Comparison of ENCODE assay signal across 8 mouse cellular contexts in genomic region chr13:92794462-92795214, GRCm38 (mm10). TPM values are rescaled to one million over a fixed set of nuclear protein-coding genes. Genes with fewer than 3 reads are reported as not detected.
DNase-seq lines count a peak whose midpoint lies in the region; ATAC-seq and TF ChIP-seq lines count a peak whose summit lies in the region.

Gene Thbs4 (minus strand): TSS chr13:92794818.

- H3K9me3 ChIP-seq in heart, embryonic 15.5 days (replicated peaks) = no peaks in the 10 kb centered on the region
- no peaks in the 10 kb centered on the region for H3K9me3 ChIP-seq in embryonic facial prominence, embryonic 11.5 days (replicated peaks; ENCODE audit: control insufficient read depth, low read length)

- H3K36me3 ChIP-seq in heart, embryonic 15.5 days = no peaks in the 10 kb centered on the region
- H3K36me3 ChIP-seq in embryonic facial prominence, embryonic 11.5 days (replicated peaks; ENCODE audit: control insufficient read depth, insufficient read depth, low read depth, low read length) = no peaks in the 10 kb centered on the region
- H3K36me3 ChIP-seq in small intestine, adult 2 months (ENCODE audit: control insufficient read depth, insufficient read depth, low read length) = no peaks in the 10 kb centered on the region

- peak within 1 kb of the TSS; percentile 84 for H3K4me2 ChIP-seq in heart, embryonic 15.5 days
- H3K4me2 ChIP-seq in embryonic facial prominence, embryonic 11.5 days (ENCODE audit: low read depth, low read length) = peak within 1 kb of the TSS; percentile 79

- WGBS in heart, embryonic 15.5 days = 8% methylated on average over 41 of the region's 45 CpGs
- WGBS in embryonic facial prominence, embryonic 11.5 days = 10% methylated on average over 36 of the region's 45 CpGs
- WGBS in small intestine, adult 2 months = 5% methylated on average over 36 of the region's 45 CpGs

- TF ChIP-seq POLR2A in small intestine, adult 2 months (IDR thresholded peaks at IDR 0.05; ENCODE audit: low read depth, low read length) = no peak

- peaks cover 17% of the 10 kb centered on the region for H3K27me3 ChIP-seq in heart, embryonic 15.5 days
- peaks cover 9% of the 10 kb centered on the region; the same call in 1 of the 2 replicates for H3K27me3 ChIP-seq in embryonic facial prominence, embryonic 11.5 days (ENCODE audit: control insufficient read depth, insufficient read depth, low read length)
- H3K27me3 ChIP-seq in small intestine, adult 2 months (ENCODE audit: control insufficient read depth, insufficient read depth, low read length) = peaks cover 18% of the 10 kb centered on the region

- TF ChIP-seq CTCF in small intestine, adult 2 months (IDR thresholded peaks at IDR 0.05; ENCODE audit: extremely low read depth, insufficient read length, insufficient replicate concordance, low read depth, low read length) = no peak

- intact Hi-C loops in heart, postnatal 36 days (cut with DNase I) = no loop called here
- intact Hi-C loops in heart, postnatal 10 days (cut with DNase I) = no loop called here

- peaks cover 8% of the 10 kb centered on the region for H3K4me1 ChIP-seq in heart, embryonic 15.5 days (replicated peaks)
- H3K4me1 ChIP-seq in embryonic facial prominence, embryonic 11.5 days (ENCODE audit: control insufficient read depth, insufficient read depth, low read length) = 0 out of 2 replicates have a peak, but pooled peaks cover 3% of the 10 kb centered on the region
- no peaks in the 10 kb centered on the region for H3K4me1 ChIP-seq in small intestine, adult 2 months (ENCODE audit: control insufficient read depth, insufficient read depth, insufficient read length, low read length)

- peak; percentile 43; the same call in 1 of the 2 replicates for ATAC-seq in heart, embryonic 15.5 days (replicated peaks; ENCODE audit: insufficient number of reproducible peaks, insufficient read depth, low FRiP score, low read depth)
- ATAC-seq in embryonic facial prominence, embryonic 11.5 days (replicated peaks; ENCODE audit: insufficient number of reproducible peaks, low FRiP score, low TSS enrichment, low read depth) = no peak; the same call in 1 of the 2 replicates

- H3K9ac ChIP-seq in heart, embryonic 15.5 days = peak within 1 kb of the TSS; percentile 62
- H3K9ac ChIP-seq in embryonic facial prominence, embryonic 11.5 days (replicated peaks; ENCODE audit: low read length) = peak within 1 kb of the TSS; percentile 57

- no peak for DNase-seq in heart, postnatal 36 days
- DNase-seq in embryonic facial prominence, embryonic 11.5 days (ENCODE audit: low spot score) = peak; percentile 12
- peak; percentile 19 to 32 for DNase-seq in heart, postnatal 10 days
- DNase-seq in liver = peak; percentile 9
- DNase-seq in urinary bladder, adult 2 months (ENCODE audit: low spot score) = no peak
- no peak for DNase-seq in cerebellum, adult 8-10 months

- peak within 1 kb of the TSS; percentile 58 for H3K4me3 ChIP-seq in heart, embryonic 15.5 days
- peak within 1 kb of the TSS; percentile 36 for H3K4me3 ChIP-seq in embryonic facial prominence, embryonic 11.5 days (ENCODE audit: low read depth, low read length)
- H3K4me3 ChIP-seq in small intestine, adult 2 months (ENCODE audit: low read depth, low read length) = peak within 1 kb of the TSS; percentile 15

- peak within 1 kb of the TSS; percentile 45; the same call in 1 of the 2 replicates for H3K27ac ChIP-seq in heart, embryonic 15.5 days
- no peak within 1 kb of the TSS for H3K27ac ChIP-seq in embryonic facial prominence, embryonic 11.5 days (replicated peaks; ENCODE audit: low read depth, low read length)
- no peak within 1 kb of the TSS for H3K27ac ChIP-seq in small intestine, adult 2 months (ENCODE audit: insufficient read depth, low read depth, low read length)

RNA-seq across cellular contexts. Expression of gene Thbs4, which starts in this region (rescaled TPM):
- 28.6 and 38.2 TPM in 2 replicates for polyA plus RNA-seq in heart, embryonic 15.5 days (2015; fragmentation: Nextera tagmentation; extraction: Ambion mirVana)
- 1 to 10 TPM; 3.4 to 3.6 TPM for total RNA-seq in heart, postnatal 36 days (2021)
- 3.8 and 3.9 TPM in 2 replicates for polyA plus RNA-seq in embryonic facial prominence, embryonic 11.5 days (2014; fragmentation: Nextera tagmentation; extraction: Ambion mirVana)
- 10 to 100 TPM in 1 of 2 experiments, 1 to 10 TPM in 1; 8.9 to 12.4 TPM for total RNA-seq in heart, postnatal 10 days (2021)
- polyA plus RNA-seq in small intestine, adult 2 months (2012; rRNA removed) = 2.2 TPM in 2 replicates
- 0.38 and 0.43 TPM in 2 replicates for polyA plus RNA-seq in urinary bladder, adult 2 months (2012; rRNA removed)

Comparison
In these comparisons a context has a peak if more than half of its experiments do, and no peak if none do; other contexts are left out.
1. DNase-seq: peak in embryonic facial prominence, embryonic 11.5 days (single experiment), heart, postnatal 10 days (2 of 2) and liver (single experiment); none in heart, postnatal 36 days (0 of 2), urinary bladder, adult 2 months (single experiment) and cerebellum, adult 8-10 months (single experiment).
2. Peak in every context shown above with its lines, with median percentiles within 50 percentile points of each other: H3K4me3 ChIP-seq.